Mouse (Mus musculus) brain, embryonic 14.5 days (tissue): ENCODE data around the gene Mycbpap. TPM values are rescaled to one million over a fixed set of nuclear protein-coding genes. Genes with fewer than 3 reads are reported as not detected.
A peak's percentile ranks its signal among the peaks of the same experiment; 100 is the strongest.

ENCODE experiments used
- DNase-seq: peaks from one replicate; pipeline ENCODE4 v3.0.0-alpha.2; 2011; ENCODE audit warnings: low read depth
- CTCF ChIP-seq: fragments of 200-500 bp; IDR thresholded peaks from 2 replicates; pipeline ENCODE4 v1.5.1; 2012; ENCODE audit warnings: inconsistent platforms, mild to moderate bottlenecking, moderate library complexity, borderline replicate concordance; ENCODE audit not compliant: insufficient read depth, insufficient read length; ENCODE audit errors: extremely low read depth
- POLR2A ChIP-seq: fragments of 200-500 bp; IDR thresholded peaks from 2 replicates; pipeline ENCODE4 v1.6.1; 2012; ENCODE audit warnings: mild to moderate bottlenecking, inconsistent platforms, borderline replicate concordance; ENCODE audit not compliant: poor library complexity, insufficient read depth, insufficient read length, severe bottlenecking; ENCODE audit errors: extremely low read depth
- polyA plus RNA-seq: library from polyadenylated mRNA; depleted of rRNA; stranded (reverse); fragments of >200 nt; gene quantifications from 2 replicates; pipeline ENCODE4 v1.2.3, GENCODE M21; 2012

Gene Mycbpap
- polyA plus RNA-seq, 1 experiment = 3.0 TPM

DNA sequence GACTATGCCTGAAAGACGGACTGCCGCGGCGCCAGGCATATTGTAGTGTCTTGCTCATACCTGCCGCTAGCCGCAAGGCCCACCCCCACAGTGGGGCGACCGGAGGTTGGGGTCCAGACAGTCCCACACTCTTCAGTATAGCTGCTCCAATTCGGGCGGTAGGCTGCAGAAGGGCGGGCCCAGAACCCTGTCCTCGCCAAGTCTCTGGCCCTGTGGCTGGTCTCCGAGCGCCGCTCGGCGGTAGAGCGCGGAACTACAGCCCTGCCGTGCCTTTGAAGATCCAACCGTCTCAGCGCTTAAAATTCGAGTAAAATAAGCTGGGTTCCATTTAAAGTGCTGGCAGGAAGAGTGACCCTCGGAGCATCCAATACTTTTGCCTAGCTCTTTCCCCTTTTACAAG, 35.5 kb downstream of the Mycbpap start, which contains the start of gene Spata20:
Gene Spata20, minus strand, starts transcription at position 179 of the 400 bp plus-strand sequence.
- DNase-seq = peak; percentile 84
- peak; percentile 99 for TF ChIP-seq CTCF
- no peak for TF ChIP-seq POLR2A

DNA sequence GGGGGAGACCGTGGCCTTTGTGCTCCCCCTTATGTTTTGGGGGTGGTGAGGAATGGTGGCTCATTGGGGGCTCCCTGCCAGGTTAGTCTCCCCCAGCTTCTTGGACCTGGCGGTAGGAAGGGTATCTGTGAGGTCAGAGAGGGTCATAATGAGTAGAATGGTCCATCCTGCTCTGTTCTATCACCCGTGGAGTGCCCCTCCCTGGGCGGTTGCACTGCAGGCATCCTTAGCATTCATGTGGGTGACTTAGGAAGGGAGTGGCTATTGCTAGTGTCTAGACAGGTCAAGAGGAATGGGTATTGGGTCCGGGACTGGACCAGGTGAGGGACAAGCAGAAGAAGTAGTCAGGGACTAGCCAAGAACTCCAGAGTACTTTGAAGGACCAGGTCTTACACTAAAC, 36.3 kb downstream of the Mycbpap start:
- DNase-seq = no peak
- TF ChIP-seq CTCF = no peak
- TF ChIP-seq POLR2A = no peak

DNA sequence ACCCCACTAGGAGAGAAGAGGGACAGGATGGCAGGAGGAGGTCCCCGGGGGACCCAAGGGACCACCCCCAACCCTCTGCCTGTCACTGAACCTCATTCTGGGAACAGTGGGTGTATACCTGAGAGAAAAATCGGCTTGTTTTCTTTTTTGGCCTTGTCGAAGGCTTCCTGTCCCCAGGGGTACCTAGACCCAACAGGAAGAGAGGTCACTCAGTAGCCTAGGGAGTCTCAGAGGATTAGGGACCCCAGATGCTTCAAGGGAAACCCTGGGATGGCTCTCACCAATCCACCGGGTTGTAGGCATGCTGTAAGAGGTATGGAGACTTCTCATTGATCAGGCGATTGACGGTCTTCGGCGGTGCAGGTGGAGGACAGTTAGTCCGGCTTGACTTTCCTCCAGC, 36.9 kb downstream of the Mycbpap start:
- TF ChIP-seq POLR2A = no peak
- no peak for TF ChIP-seq CTCF
- DNase-seq = no peak

DNA sequence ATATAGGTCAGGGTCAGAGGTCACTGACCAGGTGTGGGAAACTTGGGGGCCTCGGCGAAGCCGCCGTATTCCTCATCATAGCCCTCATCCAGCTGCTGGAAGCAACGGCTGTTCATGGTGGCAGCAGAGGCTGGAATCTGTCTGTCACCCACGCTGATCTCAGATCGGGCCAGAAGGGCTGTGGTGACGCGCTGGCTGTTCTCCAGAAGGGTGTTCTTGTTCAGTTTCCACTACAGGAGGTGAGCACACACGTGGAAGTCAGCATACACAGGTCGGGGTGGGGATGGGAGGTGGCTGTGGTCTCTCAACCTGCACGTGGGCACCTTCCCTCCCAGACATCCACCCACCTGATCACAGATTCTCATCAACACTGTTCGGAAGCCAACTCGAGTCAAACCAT, 37.6 kb downstream of the Mycbpap start:
- no peak for TF ChIP-seq POLR2A
- TF ChIP-seq CTCF = no peak
- no peak for DNase-seq

DNA sequence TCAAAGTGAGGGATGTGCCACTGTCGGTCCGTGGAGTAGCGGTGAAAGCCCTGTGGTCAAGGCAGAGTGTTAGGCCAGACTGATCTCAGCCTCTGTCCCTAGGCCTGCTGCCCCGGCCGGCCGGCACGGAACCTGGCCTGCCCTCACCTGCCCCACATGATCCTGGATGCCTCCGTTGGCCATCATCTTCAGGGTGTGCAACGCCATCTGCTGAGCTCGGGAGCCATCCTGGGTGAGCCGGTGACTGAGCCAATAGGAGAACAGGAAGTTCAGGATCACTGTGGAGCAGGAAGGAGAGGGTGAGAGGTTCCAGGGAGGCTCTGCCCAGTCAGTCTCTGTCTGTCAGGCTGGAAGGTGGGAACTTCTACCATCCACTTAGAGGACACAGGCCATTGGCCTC, 38.1 kb downstream of the Mycbpap start:
- TF ChIP-seq CTCF (no peak), POLR2A (no peak)
- no peak for DNase-seq

- DNase-seq = no peak
- no peak for TF ChIP-seq CTCF
- TF ChIP-seq POLR2A = no peak
Observed at GRCm38 (mm10) chr11:94482738-94483137, 38.8 kb downstream of the Mycbpap start.

DNA sequence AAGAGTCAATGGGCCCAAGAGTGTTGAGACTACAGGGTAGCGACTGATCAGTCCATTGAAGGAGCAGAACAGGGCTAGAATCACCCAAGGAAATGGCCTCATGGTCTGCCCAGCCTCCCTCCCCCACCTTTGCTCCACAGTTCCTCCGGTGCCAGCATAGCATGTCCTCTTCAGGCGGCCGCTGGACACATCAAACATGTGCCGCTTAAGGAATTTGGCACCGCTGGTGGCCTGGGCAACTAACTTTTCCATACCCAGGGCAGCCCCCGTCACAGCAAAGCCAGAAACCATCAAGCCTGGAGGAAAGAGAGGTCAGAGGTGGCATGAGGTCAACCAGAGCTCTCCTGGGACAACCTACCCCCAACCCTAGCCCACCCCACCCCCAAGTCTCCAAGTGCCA, 39.6 kb downstream of the Mycbpap start:
- no peak for DNase-seq
- TF ChIP-seq POLR2A (no peak), CTCF (no peak)

DNA sequence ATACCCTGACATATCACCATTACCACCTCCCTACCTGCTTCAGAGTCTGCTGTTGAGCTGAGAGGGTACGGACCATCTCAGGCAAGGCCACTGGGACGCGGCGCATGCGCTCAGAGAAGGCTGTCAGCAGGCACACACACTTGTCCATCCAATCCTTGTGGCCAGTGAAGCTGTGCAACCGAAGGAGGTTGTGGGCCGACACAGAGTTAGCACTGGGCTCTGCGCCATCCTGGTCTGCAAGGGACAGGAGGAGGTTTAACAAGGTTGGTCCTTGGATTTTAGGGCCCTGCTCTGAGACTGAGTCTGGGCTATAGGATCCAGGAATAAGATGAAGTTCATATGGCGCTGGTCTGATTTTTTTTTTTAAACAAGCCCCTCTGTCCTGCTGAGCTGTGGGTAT, 41.2 kb downstream of the Mycbpap start:
- no peak for DNase-seq
- TF ChIP-seq CTCF = no peak
- TF ChIP-seq POLR2A = no peak

DNA sequence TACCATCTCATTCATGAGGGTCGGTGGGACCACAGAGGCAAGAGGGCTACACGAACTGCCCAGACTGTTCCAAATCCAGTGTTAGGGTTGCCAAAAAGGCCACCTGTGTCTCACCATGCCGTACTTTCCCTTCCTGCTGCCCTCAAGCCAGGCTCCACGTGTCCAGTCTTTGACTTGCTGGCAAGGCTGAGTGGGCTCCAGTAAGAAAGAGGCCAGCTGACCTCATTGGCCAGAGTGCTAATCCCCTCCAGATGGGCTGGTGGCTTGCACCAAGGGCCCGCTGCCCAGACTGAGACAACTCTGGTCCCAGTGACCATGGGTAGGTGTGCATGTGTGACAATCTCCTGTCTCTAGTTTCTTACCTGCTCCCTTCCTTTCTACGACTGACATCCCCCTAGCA, 43.9 kb downstream of the Mycbpap start:
- no peak for TF ChIP-seq CTCF
- no peak for TF ChIP-seq POLR2A
- DNase-seq = no peak

DNA sequence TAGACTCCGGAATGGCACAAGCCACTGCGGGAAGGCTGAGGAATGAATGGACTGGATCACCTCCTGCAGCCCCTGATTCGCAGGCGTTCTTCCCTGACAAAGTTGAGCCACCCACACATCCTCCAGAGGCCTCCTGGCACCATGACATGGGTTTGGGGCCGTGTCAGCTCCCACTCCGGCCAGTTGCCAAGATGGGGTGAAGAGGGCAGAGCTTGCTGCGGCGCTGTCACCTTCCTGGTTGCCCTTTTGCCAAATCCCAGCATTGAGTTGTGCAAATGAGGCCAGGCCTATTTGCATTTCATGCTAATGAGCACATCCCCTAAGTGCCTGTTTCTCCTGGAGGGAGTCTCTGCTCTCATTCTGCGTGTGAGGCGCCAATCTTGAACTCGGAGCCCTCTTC, 45.8 kb downstream of the Mycbpap start:
- DNase-seq = peak; percentile 63
- TF ChIP-seq POLR2A (no peak), CTCF (no peak)

DNA sequence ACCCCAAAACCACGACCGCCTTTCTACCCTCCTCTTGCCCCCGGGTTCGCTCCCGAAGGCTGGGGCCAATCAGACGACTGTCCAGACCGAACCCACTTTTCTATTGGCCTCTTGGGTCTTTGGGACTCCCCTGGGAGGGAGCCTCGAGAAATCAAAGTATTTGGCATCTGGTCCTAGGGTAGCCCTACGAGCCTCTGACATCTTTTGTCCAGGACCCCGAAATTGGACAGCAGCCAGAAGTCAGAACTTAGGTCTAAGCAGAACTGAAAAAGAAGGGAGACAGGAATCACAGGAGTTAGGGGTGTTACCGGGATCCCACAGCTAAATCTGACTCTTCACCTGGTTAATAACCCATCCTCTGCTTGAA, 47.0 kb downstream of the Mycbpap start:
- TF ChIP-seq CTCF = no peak
- no peak for TF ChIP-seq POLR2A
- no peak for DNase-seq

DNA sequence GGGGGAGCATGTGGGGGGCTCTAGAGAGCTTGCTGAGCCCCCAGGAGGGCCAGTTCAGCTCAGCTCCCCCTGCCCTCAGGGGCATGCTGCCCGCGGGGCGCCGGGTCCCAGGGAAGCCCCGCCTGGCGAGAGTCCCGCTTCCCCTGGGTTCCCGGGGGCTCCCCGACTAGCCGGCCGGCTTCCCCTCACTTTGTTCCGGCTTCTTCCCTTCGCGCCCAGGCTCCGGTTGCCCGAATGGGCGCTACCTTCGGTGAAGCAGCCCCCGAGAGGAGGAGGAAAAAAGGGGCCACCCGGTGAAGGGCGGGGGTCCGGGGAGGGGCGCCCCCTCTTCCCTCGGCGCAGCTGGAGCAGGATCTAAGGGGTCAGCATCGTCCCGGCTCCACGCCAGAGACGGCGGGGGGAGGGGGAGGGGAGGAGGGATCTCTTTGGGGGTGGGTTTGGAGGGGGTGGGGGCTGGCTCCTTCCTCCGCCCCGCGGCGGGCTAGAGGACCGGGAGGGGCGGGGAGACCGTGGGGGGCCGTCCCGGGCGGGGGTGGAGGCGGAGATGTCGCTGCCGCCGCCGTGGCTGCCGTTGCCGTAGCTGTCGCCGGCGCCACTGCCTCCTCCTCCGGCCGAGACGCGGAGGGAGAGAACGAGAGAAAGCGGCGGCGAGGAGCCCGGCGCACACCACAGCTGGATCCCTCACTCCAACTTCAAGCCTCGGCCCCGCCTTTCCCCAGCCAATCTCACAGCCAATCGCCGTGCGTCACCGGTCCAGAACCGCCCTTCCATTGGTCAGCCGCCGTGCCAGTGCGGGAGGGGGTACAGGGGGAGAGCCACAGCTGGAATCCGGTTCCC, 47.6 kb downstream of the Mycbpap start, which contains the start of gene Cacna1g:
Gene Cacna1g, minus strand, starts transcription at position 492 of the 837 bp plus-strand sequence.
- DNase-seq = peak; percentile 94
- no peak for TF ChIP-seq CTCF
- TF ChIP-seq POLR2A = peak; percentile 67

- TF ChIP-seq CTCF (no peak), POLR2A (no peak)
- no peak for DNase-seq
Observed at GRCm38 (mm10) chr11:94472916-94473706, 48.4 kb downstream of the Mycbpap start.
